Mouse (Mus musculus) adrenal gland, adult (tissue): ENCODE data around the gene Gm20388.

Experiments
- DNase-seq, 2 experiments: peaks; one replicate each; pipeline ENCODE4 v3.0.0; 2022 to 2023; ENCODE audit warnings: low spot score in 1 of 2; ENCODE audit not compliant: inconsistent age in 2 of 2

Gm20388 gene

GRCm38 (mm10) chr8:123766516-123766915, 3855.9 kb downstream of the Gm20388 start:
- DNase-seq, result no peak

- DNase-seq, result peak; percentile 54 to 74
These were observed 3857.2 kb downstream of the Gm20388 start for GRCm38 (mm10) chr8:123767874-123768273.

GRCm38 (mm10) chr8:123768492-123769356, 3858.1 kb downstream of the Gm20388 start:
- peak; percentile 64 to 87 for DNase-seq

GRCm38 (mm10) chr8:123773468-123773867, 3862.8 kb downstream of the Gm20388 start:
- no peak for DNase-seq

- no peak for DNase-seq
These were observed 3863.8 kb downstream of the Gm20388 start for GRCm38 (mm10) chr8:123774491-123774890.

- DNase-seq, result peak in 1 of 2 experiments; percentile 71
These were observed 3866.7 kb downstream of the Gm20388 start for GRCm38 (mm10) chr8:123777319-123777718.

GRCm38 (mm10) chr8:123780471-123780870, 3869.8 kb downstream of the Gm20388 start:
- DNase-seq, result no peak

- DNase-seq, result peak; percentile 64 to 65
These were observed 3870.6 kb downstream of the Gm20388 start for GRCm38 (mm10) chr8:123781256-123781655.

- DNase-seq, result peak; percentile 81 to 90
These were observed 3873.0 kb downstream of the Gm20388 start for GRCm38 (mm10) chr8:123783525-123784249.

- peak; percentile 59 to 62 for DNase-seq
These were observed 3875.5 kb downstream of the Gm20388 start for GRCm38 (mm10) chr8:123786166-123786565.

- no peak for DNase-seq
These were observed 3876.0 kb downstream of the Gm20388 start for GRCm38 (mm10) chr8:123786644-123787043.

GRCm38 (mm10) chr8:123787254-123787897, 3876.7 kb downstream of the Gm20388 start:
- DNase-seq, result no peak

GRCm38 (mm10) chr8:123788416-123789170, 3878.0 kb downstream of the Gm20388 start:
- peak; percentile 65 to 88 for DNase-seq

GRCm38 (mm10) chr8:123789461-123789860, 3878.8 kb downstream of the Gm20388 start:
- DNase-seq, result peak in 1 of 2 experiments; percentile 58

GRCm38 (mm10) chr8:123789970-123790369, 3879.3 kb downstream of the Gm20388 start:
- peak; percentile 89 to 96 for DNase-seq

GRCm38 (mm10) chr8:123791101-123791844, 3880.6 kb downstream of the Gm20388 start:
- no peak for DNase-seq

- DNase-seq, result no peak
These were observed 3881.2 kb downstream of the Gm20388 start for GRCm38 (mm10) chr8:123791845-123792225.

- peak; percentile 64 to 75 for DNase-seq
These were observed 3883.3 kb downstream of the Gm20388 start for GRCm38 (mm10) chr8:123793900-123794299.

- DNase-seq, result no peak
These were observed 3884.1 kb downstream of the Gm20388 start for GRCm38 (mm10) chr8:123794766-123795165.

GRCm38 (mm10) chr8:123796758-123797157, 3886.1 kb downstream of the Gm20388 start:
- DNase-seq, result peak; percentile 70 to 81
